30 mouse cellular contexts compared by ENCODE assay signal in the genomic region with DNA sequence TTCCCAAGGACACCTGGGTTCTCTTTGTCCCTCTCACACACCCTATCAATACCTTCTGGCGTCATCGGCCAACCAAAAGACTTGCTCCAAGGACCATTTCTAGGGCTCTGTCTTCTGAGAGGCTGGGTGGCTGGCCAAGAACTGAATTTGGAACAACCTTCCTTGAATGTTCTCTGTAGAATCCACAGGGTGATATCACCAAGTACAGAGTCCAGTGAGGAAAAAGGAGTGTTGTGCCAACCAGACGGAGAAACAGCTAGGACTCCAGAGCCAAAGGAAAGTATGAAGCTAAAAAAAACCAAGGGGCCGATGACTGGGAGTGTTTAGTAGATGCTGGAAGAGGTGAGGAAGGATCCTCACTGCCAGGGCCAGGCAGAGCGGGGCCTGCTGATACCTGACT.
DNase-seq lines count a peak whose midpoint lies in the region; ATAC-seq and TF ChIP-seq lines count a peak whose summit lies in the region.
"Had no signal": no experiment of that assay in that cellular context is flagged by ENCODE, and none has a peak within 500 bp of the region (broad histone marks: within the 10 kb centered on the region; RNA-seq: fewer than 3 reads in every experiment).

No protein-coding gene starts in this region.

- H3K9me3 ChIP-seq in heart, embryonic 11.5 days (replicated peaks; ENCODE audit: control insufficient read depth, low read length), result no peaks in the 10 kb centered on the region
- H3K9me3 ChIP-seq in liver, embryonic 11.5 days (ENCODE audit: control insufficient read depth, low read length), result no peaks in the 10 kb centered on the region
- H3K9me3 ChIP-seq in stomach, postnatal 0 days (ENCODE audit: control insufficient read depth, low read length), result no peaks in the 10 kb centered on the region
- H3K9me3 ChIP-seq: hindbrain, embryonic 10.5 days; limb, embryonic 12.5 days; liver, embryonic 12.5 days; megakaryocyte, embryonic 14.5 days; midbrain, embryonic 12.5 days; neural tube, embryonic 12.5 days; stomach, embryonic 15.5 days had no signal

- TF ChIP-seq CTCF in liver, adult 2 months (IDR thresholded peaks at IDR 0.05; ENCODE audit: low read depth, low read length), result no peak
- TF ChIP-seq CTCF in stomach, postnatal 0 days (IDR thresholded peaks at IDR 0.05; ENCODE audit: low read depth), result no peak

- H3K4me2 ChIP-seq in heart, embryonic 11.5 days, result no peak overlapping the region
- no peak overlapping the region for H3K4me2 ChIP-seq in liver, embryonic 11.5 days
- H3K4me2 ChIP-seq in stomach, postnatal 0 days (replicated peaks; ENCODE audit: low read depth), result no peak overlapping the region
- H3K4me2 ChIP-seq: limb, embryonic 12.5 days; liver, embryonic 12.5 days; midbrain, embryonic 12.5 days; neural tube, embryonic 12.5 days; stomach, embryonic 15.5 days had no signal

- 58% methylated on average over 5 of the region's 5 CpGs for WGBS in heart, embryonic 11.5 days (ENCODE audit: insufficient replicate concordance)
- WGBS in liver, adult 2 months, result 73% methylated on average over 5 of the region's 5 CpGs
- 75% methylated on average over 5 of the region's 5 CpGs for WGBS in liver, embryonic 11.5 days
- 75% methylated on average over 5 of the region's 5 CpGs for WGBS in stomach, postnatal 0 days

- H3K4me3 ChIP-seq in heart, embryonic 11.5 days (ENCODE audit: low read depth, low read length), result no peak overlapping the region
- H3K4me3 ChIP-seq in liver, adult 2 months (ENCODE audit: insufficient read depth, low read depth, low read length), result no peak overlapping the region
- H3K4me3 ChIP-seq in liver, embryonic 11.5 days (ENCODE audit: low read depth, low read length), result no peak overlapping the region
- no peak overlapping the region for H3K4me3 ChIP-seq in stomach, postnatal 0 days (ENCODE audit: low read depth, low read length)
- H3K4me3 ChIP-seq: erythroblast, embryonic 14.5 days; hindbrain, embryonic 10.5 days; limb, embryonic 12.5 days; liver, embryonic 12.5 days; megakaryocyte, embryonic 14.5 days; midbrain, embryonic 12.5 days; myocyte; neural tube, embryonic 12.5 days; stomach, embryonic 15.5 days had no signal

- H3K4me1 ChIP-seq in heart, embryonic 11.5 days (ENCODE audit: control insufficient read depth, insufficient read depth, low read length), result peaks cover 16% of the 10 kb centered on the region; the same call in 1 of the 2 replicates
- no peaks in the 10 kb centered on the region for H3K4me1 ChIP-seq in liver, adult 2 months (ENCODE audit: control insufficient read depth, insufficient read depth, low read length)
- H3K4me1 ChIP-seq in liver, embryonic 11.5 days (replicated peaks; ENCODE audit: control insufficient read depth, insufficient read depth, low read length), result no peaks in the 10 kb centered on the region
- H3K4me1 ChIP-seq in stomach, postnatal 0 days (replicated peaks; ENCODE audit: control insufficient read depth, insufficient read depth), result 0 out of 2 replicates have a peak, but pooled peaks cover 2% of the 10 kb centered on the region
- H3K4me1 ChIP-seq: limb, embryonic 12.5 days; liver, embryonic 12.5 days; stomach, embryonic 15.5 days had no signal

- ATAC-seq in heart, embryonic 11.5 days (replicated peaks; ENCODE audit: insufficient number of reproducible peaks, low FRiP score, low TSS enrichment), result no peak
- ATAC-seq in liver, embryonic 11.5 days (replicated peaks; ENCODE audit: low FRiP score), result no peak
- peak; percentile 72 for ATAC-seq in stomach, postnatal 0 days (ENCODE audit: low FRiP score, low TSS enrichment)
- ATAC-seq: activated CD4-positive, CD25-positive, alpha-beta regulatory T cell, adult 4 months; forebrain, embryonic 16.5 days; hindbrain, postnatal 0 days; liver, embryonic 12.5 days; liver, postnatal 0 days had no signal

- DNase-seq in gastrocnemius, adult 18-20 months (ENCODE audit: low spot score), result peak; percentile 34
- no peak for DNase-seq in gastrocnemius, adult 8-10 months (ENCODE audit: low spot score in 2 of 2)
- peak; percentile 10 for DNase-seq in heart, adult 8-10 months (ENCODE audit: low spot score)
- DNase-seq in liver, adult 2 months (ENCODE audit: extremely low read depth, low read depth, low spot score), result peak; percentile 29
- DNase-seq in liver, embryonic 11.5 days (ENCODE audit: low spot score), result no peak
- DNase-seq in stomach, postnatal 0 days (ENCODE audit: low spot score), result peak; percentile 23
- DNase-seq in lung, postnatal 25 days (ENCODE audit: low spot score), result no peak
- DNase-seq: adrenal gland, adult 2 months; adrenal gland, postnatal 36 days; cerebellum, adult 18-20 months; cerebellum, postnatal 10 days; kidney, adult 11 months; layer of hippocampus, adult 9-11 months; liver, postnatal 0 days; lung, postnatal 4 days; right cerebral cortex, adult 18-20 months; thymus, postnatal 14 days had no signal

- H3K36me3 ChIP-seq in heart, embryonic 11.5 days (ENCODE audit: control insufficient read depth, insufficient read depth, low read length), result no peaks in the 10 kb centered on the region
- no peaks in the 10 kb centered on the region for H3K36me3 ChIP-seq in liver, adult 2 months (ENCODE audit: control insufficient read depth, insufficient read depth, low read length)
- no peaks in the 10 kb centered on the region for H3K36me3 ChIP-seq in liver, embryonic 11.5 days (ENCODE audit: control insufficient read depth, insufficient read depth, low read length)
- no peaks in the 10 kb centered on the region for H3K36me3 ChIP-seq in stomach, postnatal 0 days (ENCODE audit: control insufficient read depth, insufficient read depth, low read length)
- H3K36me3 ChIP-seq: hindbrain, embryonic 10.5 days; limb, embryonic 12.5 days; liver, embryonic 12.5 days; midbrain, embryonic 12.5 days; neural tube, embryonic 12.5 days; stomach, embryonic 15.5 days had no signal

- H3K27ac ChIP-seq in heart, embryonic 11.5 days (ENCODE audit: low read depth, low read length), result no peak overlapping the region
- H3K27ac ChIP-seq in liver, adult 2 months (replicated peaks; ENCODE audit: insufficient read depth, low read depth, low read length), result no peak overlapping the region
- no peak overlapping the region for H3K27ac ChIP-seq in liver, embryonic 11.5 days (ENCODE audit: low read depth, low read length)
- peak overlapping the region; percentile 35; the same call in 1 of the 2 replicates for H3K27ac ChIP-seq in stomach, postnatal 0 days (replicated peaks)
- H3K27ac ChIP-seq: hindbrain, embryonic 10.5 days; hindbrain, postnatal 0 days; limb, embryonic 12.5 days; liver, embryonic 12.5 days; midbrain, embryonic 12.5 days; neural tube, embryonic 12.5 days; stomach, embryonic 15.5 days had no signal

- no peaks in the 10 kb centered on the region for H3K79me2 ChIP-seq in liver, adult 2 months (ENCODE audit: control insufficient read depth, insufficient read depth, low read length)

- H3K27me3 ChIP-seq in heart, embryonic 11.5 days (ENCODE audit: control insufficient read depth, insufficient read depth, low read length), result peaks cover 29% of the 10 kb centered on the region
- no peaks in the 10 kb centered on the region for H3K27me3 ChIP-seq in liver, adult 2 months (ENCODE audit: control insufficient read depth, insufficient read depth, low read length)
- H3K27me3 ChIP-seq in liver, embryonic 11.5 days (replicated peaks; ENCODE audit: control insufficient read depth, insufficient read depth, low read length), result no peaks in the 10 kb centered on the region
- H3K27me3 ChIP-seq in stomach, postnatal 0 days (ENCODE audit: control insufficient read depth, insufficient read depth, low read length), result no peaks in the 10 kb centered on the region
- H3K27me3 ChIP-seq: limb, embryonic 12.5 days; midbrain, embryonic 12.5 days; neural tube, embryonic 12.5 days; stomach, embryonic 15.5 days had no signal

- no peak overlapping the region for H3K9ac ChIP-seq in heart, embryonic 11.5 days (ENCODE audit: low read depth, low read length)
- no peak overlapping the region for H3K9ac ChIP-seq in liver, adult 2 months (ENCODE audit: low read depth, low read length)
- H3K9ac ChIP-seq in liver, embryonic 11.5 days (ENCODE audit: low read depth, low read length), result no peak overlapping the region
- no peak overlapping the region for H3K9ac ChIP-seq in stomach, postnatal 0 days (ENCODE audit: low read length)
- H3K9ac ChIP-seq: limb, embryonic 12.5 days; liver, embryonic 12.5 days; liver, postnatal 0 days; midbrain, embryonic 12.5 days; neural tube, embryonic 12.5 days; stomach, embryonic 15.5 days had no signal

- no peak for TF ChIP-seq EP300 in stomach, postnatal 0 days (optimal IDR thresholded peaks at IDR 0.05)

- no peak for TF ChIP-seq POLR2A in liver, adult 2 months (IDR thresholded peaks at IDR 0.05; ENCODE audit: extremely low read depth, insufficient read depth, low read length)

Comparison
In these comparisons a context has a peak if more than half of its experiments do, and no peak if none do; other contexts are left out.
1. DNase-seq: peak in gastrocnemius, adult 18-20 months (single experiment), heart, adult 8-10 months (single experiment), liver, adult 2 months (single experiment) and stomach, postnatal 0 days (single experiment); none in gastrocnemius, adult 8-10 months (0 of 2), liver, embryonic 11.5 days (single experiment) and lung, postnatal 25 days (single experiment).